Mouse (Mus musculus) layer of hippocampus, adult 2 months (tissue): ENCODE results near the gene Cdc7. TPM values are rescaled to one million over a fixed set of nuclear protein-coding genes. Genes with fewer than 3 reads are reported as not detected.

Experiments
- DNase-seq, 2 experiments: peaks; one replicate each; pipeline ENCODE4 v3.0.0; 2022; ENCODE audit warnings: low spot score in 2 of 2
- H3K27ac ChIP-seq: fragments of 200-600 bp; 2 replicates; pipeline ENCODE4 v1.8.1; 2022
- H3K4me3 ChIP-seq: fragments of 200-600 bp; 2 replicates; pipeline ENCODE4 v1.8.1; 2022; ENCODE audit warnings: mild to moderate bottlenecking
- CTCF ChIP-seq: fragments of 200-600 bp; conservative IDR thresholded peaks from 2 replicates; pipeline ENCODE4 v1.8.1; 2022; ENCODE audit warnings: antibody characterized with exemption, mild to moderate bottlenecking, moderate library complexity
- total RNA-seq, 2 experiments: library from RNA; stranded (reverse); gene quantifications; 2 replicates each; pipeline ENCODE4 v1.2.3; 2021

Gene Cdc7
- total RNA-seq, 2 experiments from 2014 or later = 18.9 to 19.7 TPM

DNA sequence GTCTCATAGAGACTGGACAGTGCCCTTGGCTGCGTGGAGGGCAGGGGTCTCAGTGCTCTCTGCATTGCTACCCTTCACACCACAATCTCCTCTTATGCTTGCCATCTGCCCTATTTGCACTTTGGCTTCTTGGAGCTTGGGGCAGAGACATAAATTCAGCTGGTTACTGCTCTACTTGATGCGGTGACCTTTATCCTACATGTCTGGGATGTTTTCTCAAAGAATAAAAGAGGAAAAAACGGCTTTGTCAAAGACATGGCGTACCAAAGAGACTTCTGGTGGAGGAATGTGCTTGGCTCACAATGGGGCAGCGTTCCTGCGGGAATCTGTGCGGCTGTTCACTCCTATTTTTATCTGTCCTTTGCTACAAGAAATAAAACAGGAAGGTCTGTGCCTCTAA lies 56.2 kb downstream of the Cdc7 start:
- no peak for DNase-seq
- TF ChIP-seq CTCF = no peak
- Histone ChIP-seq H3K4me3 (no peak overlapping the region), H3K27ac (no peak overlapping the region; the same call in 1 of the 2 replicates)

DNA sequence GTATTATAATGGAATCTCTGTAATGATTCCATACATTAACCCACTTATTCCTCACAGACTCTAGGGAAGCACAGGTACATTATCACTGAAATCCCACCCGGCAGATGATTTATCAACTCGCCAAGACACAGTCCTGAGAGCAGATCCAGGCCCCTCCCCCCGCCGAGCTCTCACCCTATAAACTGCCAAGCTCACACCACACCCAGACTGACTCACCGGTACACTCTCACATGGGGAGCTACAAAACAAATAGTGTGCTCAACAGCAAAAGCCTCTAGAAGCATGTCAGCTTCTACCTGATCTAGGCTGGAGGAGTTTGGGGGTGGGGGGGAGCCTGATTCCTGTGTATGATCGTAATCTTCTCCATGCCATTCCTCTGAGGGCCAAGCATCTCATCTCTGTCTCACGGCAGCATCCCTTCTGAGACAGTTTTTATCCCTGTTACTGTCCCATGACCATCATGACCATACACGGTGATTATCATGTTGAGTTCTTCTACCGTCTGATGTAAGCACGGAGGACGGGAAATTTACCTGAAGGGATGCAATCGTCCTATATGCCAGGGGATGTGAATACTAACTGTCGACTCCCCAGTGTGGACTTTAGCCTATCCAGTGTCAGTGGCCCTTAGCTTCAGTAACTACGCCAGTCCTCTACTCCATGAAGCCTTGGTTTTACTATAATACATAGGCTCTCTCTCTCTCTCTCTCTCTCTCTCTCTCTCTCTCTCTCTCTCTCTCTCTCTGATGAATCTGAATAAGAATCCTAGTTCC lies 57.4 kb downstream of the Cdc7 start:
- no peak for TF ChIP-seq CTCF
- no peak overlapping the region for H3K4me3 ChIP-seq
- H3K27ac ChIP-seq = no peak overlapping the region; the same call in 1 of the 2 replicates
- no peak for DNase-seq

DNA sequence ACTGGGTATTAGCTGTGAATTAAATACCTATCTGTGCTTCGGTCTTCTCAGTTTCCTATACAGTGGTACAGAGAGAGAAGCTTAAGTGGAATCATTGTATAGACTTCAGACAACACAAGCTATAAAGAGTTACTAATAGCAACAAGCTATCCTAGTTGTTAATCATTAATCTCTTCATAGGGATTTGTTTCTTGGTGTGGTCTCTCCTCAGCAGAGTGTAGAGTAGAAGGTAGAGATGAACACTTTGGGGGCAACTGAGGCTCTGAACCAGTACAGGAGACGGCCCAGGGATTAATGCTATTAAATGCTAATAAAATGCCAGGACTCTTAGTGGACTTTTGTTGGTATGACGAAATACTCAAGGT lies 57.9 kb downstream of the Cdc7 start:
- no peak for DNase-seq
- H3K4me3 ChIP-seq = no peak overlapping the region
- H3K27ac ChIP-seq = no peak overlapping the region
- TF ChIP-seq CTCF = no peak

DNA sequence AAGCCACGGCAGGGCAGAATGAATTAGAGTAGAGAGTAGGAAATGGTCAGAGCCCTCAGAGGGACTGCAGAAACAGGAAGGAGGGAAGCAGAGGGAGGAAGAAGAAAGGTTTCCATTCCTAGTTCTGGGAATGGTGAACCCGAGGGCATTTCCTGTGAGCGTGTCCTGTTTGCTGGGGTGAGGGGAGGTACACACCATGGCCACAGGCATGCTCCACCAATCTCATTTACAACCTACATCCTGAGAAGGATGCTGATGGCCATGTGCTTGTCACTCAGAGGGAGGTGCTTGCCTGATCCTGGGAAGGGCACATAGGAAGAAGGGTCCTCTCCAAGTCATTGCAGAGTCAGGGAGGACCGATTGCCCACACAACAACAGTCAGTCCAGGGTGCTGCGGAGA lies 59.8 kb downstream of the Cdc7 start:
- no peak overlapping the region for H3K4me3 ChIP-seq
- no peak for DNase-seq
- no peak overlapping the region for H3K27ac ChIP-seq
- TF ChIP-seq CTCF = no peak

DNA sequence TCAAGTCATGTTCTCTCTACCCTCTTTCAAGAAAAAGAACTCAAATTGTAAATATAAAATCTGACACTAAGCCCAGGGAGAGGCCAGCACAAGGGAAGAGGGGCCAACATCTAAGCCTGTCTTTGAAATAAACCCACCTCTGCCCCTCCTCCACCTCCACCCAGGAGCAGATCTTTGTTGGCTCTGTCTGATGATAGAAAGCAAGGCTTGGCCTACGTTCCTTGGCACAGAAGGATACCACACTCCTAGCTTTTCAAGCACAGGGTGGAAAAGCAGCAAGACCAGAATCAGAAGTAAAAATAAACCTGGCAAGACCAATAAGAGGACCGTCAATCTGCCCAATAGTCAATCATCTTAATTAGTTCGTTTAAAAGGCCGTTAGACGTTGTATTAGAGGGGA lies 61.2 kb downstream of the Cdc7 start:
- TF ChIP-seq CTCF = no peak
- Histone ChIP-seq H3K27ac (no peak overlapping the region), H3K4me3 (no peak overlapping the region)
- DNase-seq = no peak

DNA sequence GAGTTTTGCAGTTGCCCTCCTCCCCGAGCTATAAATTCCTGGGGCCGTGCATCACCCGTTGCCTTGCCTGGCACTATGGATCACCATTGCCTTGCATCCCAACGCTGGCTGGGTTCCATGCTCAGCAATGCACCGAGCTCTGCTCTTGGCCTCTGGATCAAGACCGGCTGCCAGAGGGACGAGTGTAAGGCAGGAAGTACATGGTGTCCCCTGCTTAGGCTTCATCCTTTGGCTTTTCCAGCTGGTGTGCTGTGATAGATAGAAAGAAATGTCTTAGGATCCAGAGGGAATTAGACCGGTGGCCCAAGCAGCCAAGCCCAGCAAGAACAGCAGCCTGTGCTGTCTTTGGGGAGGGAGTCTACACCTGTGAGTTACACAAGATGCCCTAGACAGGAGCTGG lies 61.7 kb downstream of the Cdc7 start:
- Histone ChIP-seq H3K27ac (no peak overlapping the region), H3K4me3 (no peak overlapping the region)
- DNase-seq = no peak
- TF ChIP-seq CTCF = no peak

DNA sequence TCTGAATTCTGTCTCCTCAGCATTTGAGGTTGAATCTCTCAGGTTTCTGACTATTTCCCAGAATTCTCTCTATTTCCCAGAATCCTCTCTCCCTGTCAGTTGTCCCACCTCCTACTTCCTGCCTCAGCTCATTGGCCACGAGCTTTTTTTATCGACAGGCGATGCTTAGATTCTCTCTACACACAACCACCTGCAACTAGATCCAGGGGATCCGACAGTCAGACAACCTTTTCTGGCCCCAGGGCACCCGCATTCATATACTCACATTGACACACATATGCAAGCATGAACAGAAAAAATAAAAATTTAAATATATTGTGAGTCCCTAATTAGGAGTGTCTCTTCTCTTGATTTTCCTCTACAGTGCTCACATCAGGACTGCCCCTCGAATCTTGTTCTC lies 63.5 kb downstream of the Cdc7 start:
- no peak overlapping the region for H3K4me3 ChIP-seq
- no peak for DNase-seq
- H3K27ac ChIP-seq = no peak overlapping the region
- TF ChIP-seq CTCF = no peak

DNA sequence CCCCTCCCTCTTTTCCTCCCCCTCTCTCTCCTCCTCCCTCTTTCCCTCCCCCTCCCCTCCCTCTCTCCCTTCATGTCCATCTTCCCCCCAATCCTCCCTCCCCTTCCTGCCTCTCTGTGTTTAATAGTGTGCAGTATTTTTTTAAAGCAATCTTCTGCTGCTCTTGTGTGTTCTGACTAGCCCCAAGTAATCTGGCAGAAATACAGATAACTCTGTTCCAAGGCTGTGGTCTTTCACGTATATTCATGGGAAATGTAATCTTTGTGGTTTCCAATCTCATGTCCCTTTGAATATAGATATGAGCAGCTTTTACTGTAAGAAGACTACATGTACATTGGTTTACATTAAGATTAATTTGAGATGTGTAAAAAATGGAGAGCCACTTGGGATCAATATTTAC lies 64.4 kb downstream of the Cdc7 start:
- TF ChIP-seq CTCF = no peak
- no peak overlapping the region for H3K4me3 ChIP-seq
- no peak overlapping the region for H3K27ac ChIP-seq
- no peak for DNase-seq

DNA sequence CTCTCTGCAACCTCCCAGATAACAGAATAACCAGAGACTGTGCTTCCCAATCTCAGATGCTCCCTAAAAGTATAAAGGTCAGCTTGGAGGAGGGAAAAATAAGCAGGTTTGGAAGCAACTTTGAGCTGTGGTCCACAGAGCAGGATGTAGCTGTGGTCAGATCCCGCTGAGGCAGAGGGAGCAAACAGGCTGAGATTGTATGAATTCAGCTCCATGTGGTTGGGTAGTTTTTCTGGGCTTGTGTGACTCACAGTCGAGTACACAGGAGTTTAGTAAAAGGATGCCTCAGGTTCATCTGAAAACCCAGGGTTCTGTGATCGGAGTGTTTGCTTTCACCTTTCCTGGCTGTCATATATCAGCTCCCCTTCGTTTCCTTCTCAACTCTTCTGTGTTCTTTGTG lies 65.7 kb downstream of the Cdc7 start:
- TF ChIP-seq CTCF = no peak
- no peak for DNase-seq
- H3K27ac ChIP-seq = no peak overlapping the region
- H3K4me3 ChIP-seq = no peak overlapping the region

DNA sequence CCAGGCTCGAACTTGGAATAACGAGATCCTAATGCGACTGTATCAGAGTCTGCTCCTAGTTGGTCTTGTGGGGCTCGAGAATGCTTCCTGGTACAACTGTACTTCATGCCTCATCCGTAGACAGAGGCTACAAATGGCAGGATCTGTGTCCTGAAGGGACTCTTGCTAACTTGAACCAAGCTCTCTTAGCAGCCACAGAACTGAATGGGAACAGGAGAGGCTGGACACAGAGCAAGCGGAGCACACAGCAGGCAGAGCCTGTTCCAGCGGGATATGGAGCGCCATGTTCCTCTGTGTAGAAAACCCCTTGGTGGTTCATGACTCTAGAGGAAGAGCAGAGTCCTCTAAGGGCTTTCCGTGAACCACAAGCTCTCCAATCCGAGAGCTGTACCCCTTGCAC lies 66.7 kb downstream of the Cdc7 start:
- no peak for TF ChIP-seq CTCF
- no peak for DNase-seq
- no peak overlapping the region for H3K4me3 ChIP-seq
- no peak overlapping the region for H3K27ac ChIP-seq

Other genes starting within 250 kb of the Cdc7 start
- gene Hfm1, start 38.0 kb upstream of the Cdc7 start, total RNA-seq = 1 to 10 TPM; 2.3 to 2.5 TPM